ENCODE assay signal across 17 mouse cellular contexts in genomic region chr9:98313587-98313986, GRCm38 (mm10). TPM values are rescaled to one million over a fixed set of nuclear protein-coding genes. Genes with fewer than 3 reads are reported as not detected.
DNase-seq lines count a peak whose midpoint lies in the region; ATAC-seq and TF ChIP-seq lines count a peak whose summit lies in the region.
"Had no signal": no experiment of that assay in that cellular context is flagged by ENCODE, and none has a peak within 500 bp of the region (broad histone marks: within the 10 kb centered on the region; RNA-seq: fewer than 3 reads in every experiment).

No protein-coding gene starts in this region.

- H3K9ac ChIP-seq in heart, embryonic 12.5 days = no peak overlapping the region
- H3K9ac ChIP-seq in stomach, postnatal 0 days (ENCODE audit: low read length) = no peak overlapping the region
- H3K9ac ChIP-seq in midbrain, embryonic 15.5 days = no peak overlapping the region
- H3K9ac ChIP-seq: limb, embryonic 13.5 days had no signal

- H3K4me3 ChIP-seq in heart, embryonic 12.5 days = no peak overlapping the region
- H3K4me3 ChIP-seq in stomach, postnatal 0 days (ENCODE audit: low read depth, low read length) = no peak overlapping the region
- no peak overlapping the region for H3K4me3 ChIP-seq in midbrain, embryonic 15.5 days
- H3K4me3 ChIP-seq: limb, embryonic 13.5 days had no signal

- H3K4me2 ChIP-seq in heart, embryonic 12.5 days = no peak overlapping the region
- H3K4me2 ChIP-seq in stomach, postnatal 0 days (replicated peaks; ENCODE audit: low read depth) = no peak overlapping the region
- H3K4me2 ChIP-seq in midbrain, embryonic 15.5 days = no peak overlapping the region
- H3K4me2 ChIP-seq: limb, embryonic 13.5 days had no signal

- no peak for TF ChIP-seq CTCF in stomach, postnatal 0 days (IDR thresholded peaks at IDR 0.05; ENCODE audit: low read depth)

- no peak for DNase-seq in heart, adult 9 months (ENCODE audit: low spot score in 2 of 2)
- DNase-seq in stomach, postnatal 0 days (ENCODE audit: low spot score) = no peak
- no peak for DNase-seq in lung, postnatal 25 days (ENCODE audit: low spot score)
- no peak for DNase-seq in MN1 (ENCODE audit: low spot score)
- DNase-seq: cerebellum, adult 9-10 months; gastrocnemius, postnatal 14 days; heart, postnatal 10 days; kidney, postnatal 10 days; right cerebral cortex, postnatal 14 days had no signal

- H3K27ac ChIP-seq in heart, embryonic 12.5 days (ENCODE audit: poor library complexity, severe bottlenecking) = no peak overlapping the region; the same call in 1 of the 2 replicates
- no peak overlapping the region for H3K27ac ChIP-seq in stomach, postnatal 0 days (replicated peaks)
- H3K27ac ChIP-seq in midbrain, embryonic 15.5 days = no peak overlapping the region
- H3K27ac ChIP-seq: hindbrain, postnatal 0 days; limb, embryonic 13.5 days had no signal

- no peaks in the 10 kb centered on the region for H3K27me3 ChIP-seq in heart, embryonic 12.5 days (replicated peaks)
- H3K27me3 ChIP-seq in stomach, postnatal 0 days (ENCODE audit: control insufficient read depth, insufficient read depth, low read length) = no peaks in the 10 kb centered on the region
- no peaks in the 10 kb centered on the region for H3K27me3 ChIP-seq in midbrain, embryonic 15.5 days (replicated peaks)
- H3K27me3 ChIP-seq: limb, embryonic 13.5 days had no signal

- peak; percentile 82 for ATAC-seq in heart, embryonic 12.5 days (ENCODE audit: insufficient number of reproducible peaks, low FRiP score)
- peak; percentile 93 for ATAC-seq in erythroid progenitor cell, adult 5-6 weeks (replicated peaks; ENCODE audit: low FRiP score, poor library complexity, severe bottlenecking)
- ATAC-seq in megakaryocyte, adult 5-6 weeks (ENCODE audit: poor library complexity, severe bottlenecking) = 0 out of 2 replicates have a peak, but pooled peaks have one; percentile 16
- ATAC-seq in stomach, postnatal 0 days (ENCODE audit: low FRiP score, low TSS enrichment) = peak; percentile 47; the same call in 1 of the 2 replicates
- no peak for ATAC-seq in midbrain, embryonic 15.5 days (replicated peaks)
- ATAC-seq: activated CD4-positive, CD25-positive, alpha-beta regulatory T cell, adult 4 months; forebrain, embryonic 16.5 days; hindbrain, postnatal 0 days had no signal

- 0 out of 2 replicates have a peak, but pooled peaks cover 5% of the 10 kb centered on the region for H3K9me3 ChIP-seq in heart, embryonic 12.5 days (replicated peaks)
- no peaks in the 10 kb centered on the region for H3K9me3 ChIP-seq in stomach, postnatal 0 days (ENCODE audit: control insufficient read depth, low read length)
- no peaks in the 10 kb centered on the region for H3K9me3 ChIP-seq in midbrain, embryonic 15.5 days
- H3K9me3 ChIP-seq: limb, embryonic 13.5 days had no signal

- H3K4me1 ChIP-seq in heart, embryonic 12.5 days (replicated peaks) = peaks cover 13% of the 10 kb centered on the region
- H3K4me1 ChIP-seq in stomach, postnatal 0 days (replicated peaks; ENCODE audit: control insufficient read depth, insufficient read depth) = no peaks in the 10 kb centered on the region
- H3K4me1 ChIP-seq in midbrain, embryonic 15.5 days = peaks cover 3% of the 10 kb centered on the region

- WGBS in heart, embryonic 12.5 days = 72% methylated on average over 6 of the region's 6 CpGs
- WGBS in stomach, postnatal 0 days = 66% methylated on average over 6 of the region's 6 CpGs
- 85% methylated on average over 6 of the region's 6 CpGs for WGBS in midbrain, embryonic 15.5 days

- no peaks in the 10 kb centered on the region for H3K36me3 ChIP-seq in heart, embryonic 12.5 days
- no peaks in the 10 kb centered on the region for H3K36me3 ChIP-seq in stomach, postnatal 0 days (ENCODE audit: control insufficient read depth, insufficient read depth, low read length)
- no peaks in the 10 kb centered on the region for H3K36me3 ChIP-seq in midbrain, embryonic 15.5 days (replicated peaks)
- H3K36me3 ChIP-seq: limb, embryonic 13.5 days had no signal

- TF ChIP-seq EP300 in stomach, postnatal 0 days (optimal IDR thresholded peaks at IDR 0.05) = no peak

RNA-seq across cellular contexts. Expression of gene Nmnat3, which starts 26.4 kb away (rescaled TPM):
- polyA plus RNA-seq in heart, embryonic 12.5 days (2016; fragmentation: Nextera tagmentation; extraction: Ambion mirVana) = 9.4 and 10.0 TPM in 2 replicates
- total RNA-seq in erythroid progenitor cell, adult 5-6 weeks (2015; ENCODE audit: low replicate concordance) = 66.3 and 77.1 TPM in 2 replicates
- 81.5 and 109 TPM in 2 replicates for total RNA-seq in erythroid progenitor cell, adult 5-6 weeks (2017; ENCODE audit: low replicate concordance)
- 2.7 and 4.4 TPM in 2 replicates for total RNA-seq in megakaryocyte, adult 5-6 weeks (2015)
- 3.3 and 3.7 TPM in 2 replicates for total RNA-seq in megakaryocyte, adult 5-6 weeks (2017)
- polyA plus RNA-seq in stomach, postnatal 0 days (2015; fragmentation: Nextera tagmentation; extraction: Ambion mirVana) = 7.1 and 7.7 TPM in 2 replicates
- polyA plus RNA-seq in midbrain, embryonic 15.5 days (2015; fragmentation: Nextera tagmentation; extraction: Ambion mirVana) = 0.84 and 1.5 TPM in 2 replicates
